Mouse (Mus musculus) lung, embryonic 15.5 days (tissue): ENCODE measurements around the gene Obscn. TPM values are rescaled to one million over a fixed set of nuclear protein-coding genes. Genes with fewer than 3 reads are reported as not detected.
A peak's percentile ranks its signal among the peaks of the same experiment; 100 is the strongest.

Experiments used
- ATAC-seq: fragments of 200-750 bp; cut with Nextera tagmentation; 2 replicates; pipeline ENCODE4 v1.8.0; 2017; ENCODE audit warnings: moderate number of reproducible peaks, borderline replicate concordance; ENCODE audit not compliant: low FRiP score, low TSS enrichment; ENCODE audit errors: extremely low read depth
- H3K27ac ChIP-seq: fragments of 300-500 bp; sonication (generic); 2 replicates; pipeline ENCODE4 v1.5.1; 2015; ENCODE audit warnings: moderate library complexity, mild to moderate bottlenecking, inconsistent platforms
- H3K27me3 ChIP-seq: fragments of 300-500 bp; sonication (generic); 2 replicates; pipeline ENCODE4 v1.6.1; 2015; ENCODE audit warnings: inconsistent platforms
- H3K36me3 ChIP-seq: fragments of 300-500 bp; sonication (generic); 2 replicates; pipeline ENCODE4 v1.6.1; 2015; ENCODE audit warnings: inconsistent platforms
- H3K4me1 ChIP-seq: fragments of 300-500 bp; sonication (generic); 2 replicates; pipeline ENCODE4 v1.6.1; 2015; ENCODE audit warnings: inconsistent platforms
- H3K4me2 ChIP-seq: fragments of 300-500 bp; sonication (generic); 2 replicates; pipeline ENCODE4 v1.6.1; 2015; ENCODE audit warnings: inconsistent platforms, mild to moderate bottlenecking, moderate library complexity
- H3K4me3 ChIP-seq: fragments of 300-500 bp; sonication (generic); 2 replicates; pipeline ENCODE4 v1.5.1; 2015; ENCODE audit warnings: mild to moderate bottlenecking, inconsistent platforms
- H3K9ac ChIP-seq: fragments of 300-500 bp; sonication (generic); 2 replicates; pipeline ENCODE4 v1.6.1; 2015; ENCODE audit warnings: inconsistent platforms
- H3K9me3 ChIP-seq: fragments of 300-500 bp; sonication (generic); 2 replicates; pipeline ENCODE4 v1.6.1; 2016; ENCODE audit warnings: inconsistent platforms
- WGBS: fragments of 180-500 bp; shearing (Covaris S2); methylation state at CpG from one replicate; pipeline ENCODE4 v1.1.7; 2015; 5-methylcytosine and 5-hydroxymethylcytosine counted together
- polyA plus RNA-seq: library from polyadenylated mRNA; unstranded; fragments of >200 nt; fragmentation: Nextera tagmentation; extraction: Ambion mirVana; gene quantifications from 2 replicates; pipeline ENCODE4 v1.2.1, GENCODE M21; 2015

The Obscn gene
- polyA plus RNA-seq, 1 experiment from 2014 or later = 3.0 TPM

DNA sequence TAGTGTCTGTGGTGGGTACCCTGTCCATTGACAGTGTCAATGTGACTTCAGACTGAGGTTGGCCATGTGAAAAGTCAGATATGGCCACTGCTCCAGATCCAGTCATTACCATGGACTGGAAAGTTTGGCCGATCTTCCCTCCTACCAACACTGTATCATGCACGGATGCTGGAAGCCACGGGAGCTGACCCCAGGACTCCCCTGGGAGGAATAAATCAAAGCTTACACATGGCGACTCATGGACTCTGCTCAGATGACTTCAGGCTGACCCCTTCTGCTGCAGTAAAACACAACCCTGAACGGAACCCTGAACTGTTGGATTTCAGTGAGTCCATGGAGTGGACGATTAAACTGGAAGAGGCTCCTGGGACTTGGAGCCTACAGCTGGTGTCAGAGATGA is 109.8 kb downstream of the Obscn start:
- Histone ChIP-seq H3K4me3 (no peak overlapping the region), H3K27me3 (no peaks in the 10 kb centered on the region), H3K36me3 (no peaks in the 10 kb centered on the region), H3K9ac (no peak overlapping the region), H3K9me3 (no peaks in the 10 kb centered on the region), H3K4me2 (no peak overlapping the region), H3K27ac (no peak overlapping the region), H3K4me1 (no peaks in the 10 kb centered on the region)
- no peak for ATAC-seq
- WGBS = 59% methylated on average over 6 of the region's 6 CpGs

DNA sequence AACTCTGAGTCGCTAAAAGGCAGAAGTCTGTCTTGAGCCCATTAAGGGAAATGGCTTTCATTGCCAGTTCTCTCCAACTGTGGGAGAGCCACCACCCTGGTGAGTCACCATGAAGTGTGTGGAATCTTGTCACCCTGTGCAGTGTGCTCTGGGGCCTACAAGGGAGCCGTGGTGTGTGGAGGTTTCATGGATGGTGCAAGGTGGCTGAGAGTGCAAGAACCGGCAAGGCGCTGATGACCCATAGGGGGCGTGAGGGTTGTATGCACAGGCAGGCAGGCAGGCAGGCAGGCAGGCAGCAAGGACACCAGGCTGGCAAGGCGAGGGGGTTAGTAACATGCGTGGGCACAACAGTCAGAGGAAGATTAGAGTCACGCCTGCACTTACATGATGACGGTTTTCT is 121.2 kb downstream of the Obscn start:
- Histone ChIP-seq H3K9ac (no peak overlapping the region), H3K4me3 (no peak overlapping the region), H3K4me2 (no peak overlapping the region), H3K36me3 (no peaks in the 10 kb centered on the region), H3K4me1 (no peaks in the 10 kb centered on the region), H3K27ac (no peak overlapping the region), H3K9me3 (no peaks in the 10 kb centered on the region), H3K27me3 (peaks cover 3% of the 10 kb centered on the region; the same call in 1 of the 2 replicates)
- no peak for ATAC-seq
- 34% methylated on average over 9 of the region's 9 CpGs for WGBS

- Histone ChIP-seq H3K36me3 (no peaks in the 10 kb centered on the region), H3K27ac (no peak overlapping the region), H3K4me3 (no peak overlapping the region), H3K4me2 (no peak overlapping the region), H3K9ac (no peak overlapping the region), H3K4me1 (no peaks in the 10 kb centered on the region), H3K27me3 (no peaks in the 10 kb centered on the region), H3K9me3 (no peaks in the 10 kb centered on the region)
- ATAC-seq = no peak
- 54% methylated on average over 7 of the region's 7 CpGs for WGBS
These were observed 133.7 kb downstream of the Obscn start for GRCm38 (mm10) chr11:59002327-59003079.

DNA sequence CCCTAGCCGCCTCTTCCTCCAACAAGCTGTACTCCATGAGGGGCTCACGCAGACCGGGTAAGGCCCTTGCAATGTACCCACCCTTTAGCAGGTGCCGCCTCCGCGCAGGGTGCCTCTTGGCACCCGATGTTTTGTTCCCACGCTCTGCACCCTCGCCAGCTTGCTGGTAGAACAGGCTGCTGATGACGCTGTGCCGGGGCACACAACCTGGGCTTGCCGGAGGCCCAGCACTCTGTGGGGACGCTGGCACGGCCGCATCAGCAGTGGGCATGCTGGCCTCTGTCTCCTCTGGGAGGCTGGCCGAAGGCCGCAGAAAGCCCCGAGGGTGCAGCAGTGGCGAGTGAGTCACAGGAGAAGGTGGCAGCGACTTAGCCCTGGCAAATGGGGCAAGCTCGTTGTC is 135.6 kb downstream of the Obscn start:
- H3K4me1 ChIP-seq = no peaks in the 10 kb centered on the region
- no peak overlapping the region for H3K4me2 ChIP-seq
- 88% methylated on average over 21 of the region's 21 CpGs for WGBS
- no peaks in the 10 kb centered on the region for H3K9me3 ChIP-seq
- H3K4me3 ChIP-seq = no peak overlapping the region
- H3K36me3 ChIP-seq = no peaks in the 10 kb centered on the region
- H3K27ac ChIP-seq = no peak overlapping the region
- no peak overlapping the region for H3K9ac ChIP-seq
- 0 out of 2 replicates have a peak, but pooled peaks cover under 1% of the 10 kb centered on the region for H3K27me3 ChIP-seq
- ATAC-seq = no peak

DNA sequence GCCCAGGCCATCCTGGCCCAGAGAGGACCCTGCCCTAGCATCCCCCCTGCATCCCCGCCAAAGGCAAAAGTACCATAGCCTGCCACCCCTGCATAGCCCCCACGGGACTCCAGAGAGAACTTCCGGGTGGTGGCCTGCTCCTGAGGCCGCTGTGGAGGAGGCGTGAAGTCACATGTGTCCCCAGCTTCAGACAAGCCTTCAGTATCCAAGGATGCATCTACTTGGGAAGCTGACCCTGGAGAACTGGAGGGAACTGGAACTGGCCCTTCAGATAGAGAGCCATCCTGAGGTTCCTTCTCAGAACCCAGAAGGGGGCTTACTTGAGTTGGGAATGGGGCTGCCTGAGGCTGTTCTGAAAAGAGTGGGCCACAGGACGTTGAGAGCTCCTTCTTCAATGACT is 136.4 kb downstream of the Obscn start:
- H3K27me3 ChIP-seq = peaks cover 8% of the 10 kb centered on the region
- no peak overlapping the region for H3K9ac ChIP-seq
- no peaks in the 10 kb centered on the region for H3K4me1 ChIP-seq
- no peak for ATAC-seq
- H3K4me2 ChIP-seq = no peak overlapping the region
- H3K27ac ChIP-seq = no peak overlapping the region
- 73% methylated on average over 6 of the region's 6 CpGs for WGBS
- H3K9me3 ChIP-seq = no peaks in the 10 kb centered on the region
- no peak overlapping the region for H3K4me3 ChIP-seq
- no peaks in the 10 kb centered on the region for H3K36me3 ChIP-seq

- Histone ChIP-seq H3K9ac (no peak overlapping the region), H3K27ac (no peak overlapping the region), H3K9me3 (no peaks in the 10 kb centered on the region), H3K27me3 (peaks cover 15% of the 10 kb centered on the region), H3K36me3 (no peaks in the 10 kb centered on the region), H3K4me2 (no peak overlapping the region), H3K4me3 (no peak overlapping the region), H3K4me1 (0 out of 2 replicates have a peak, but pooled peaks cover 2% of the 10 kb centered on the region)
- WGBS = 32% methylated on average over 11 of the region's 11 CpGs
- no peak for ATAC-seq
These were observed 137.0 kb downstream of the Obscn start for GRCm38 (mm10) chr11:58999158-58999557.

DNA sequence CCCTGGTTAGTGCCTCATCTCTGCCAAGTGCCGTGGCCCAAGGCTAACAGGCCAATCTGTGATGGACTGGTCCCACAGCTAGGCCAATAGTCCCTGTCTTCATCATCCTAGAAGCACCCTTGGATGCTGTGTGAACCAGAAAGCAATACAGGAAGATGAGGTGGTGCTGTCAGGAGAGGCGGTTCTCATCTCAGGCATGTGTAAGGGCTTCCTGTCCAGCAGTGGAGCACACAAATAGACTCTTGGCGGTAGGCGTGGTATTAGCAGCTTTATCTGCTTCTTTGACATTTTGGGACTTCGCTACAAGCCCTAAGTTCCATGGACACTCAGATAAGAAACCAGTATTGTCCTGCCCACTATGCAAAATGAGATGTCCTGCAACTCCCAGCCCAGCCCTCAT is 138.7 kb downstream of the Obscn start:
- Histone ChIP-seq H3K4me1 (0 out of 2 replicates have a peak, but pooled peaks cover 3% of the 10 kb centered on the region), H3K36me3 (no peaks in the 10 kb centered on the region), H3K27ac (no peak overlapping the region), H3K9ac (no peak overlapping the region), H3K9me3 (no peaks in the 10 kb centered on the region), H3K4me2 (no peak overlapping the region), H3K27me3 (peaks cover 26% of the 10 kb centered on the region), H3K4me3 (no peak overlapping the region)
- no peak for ATAC-seq
- WGBS = 69% methylated on average over 5 of the region's 5 CpGs

- H3K4me1 ChIP-seq = 0 out of 2 replicates have a peak, but pooled peaks cover 3% of the 10 kb centered on the region
These were observed 140.3 kb downstream of the Obscn start for GRCm38 (mm10) chr11:58995807-58996370.

DNA sequence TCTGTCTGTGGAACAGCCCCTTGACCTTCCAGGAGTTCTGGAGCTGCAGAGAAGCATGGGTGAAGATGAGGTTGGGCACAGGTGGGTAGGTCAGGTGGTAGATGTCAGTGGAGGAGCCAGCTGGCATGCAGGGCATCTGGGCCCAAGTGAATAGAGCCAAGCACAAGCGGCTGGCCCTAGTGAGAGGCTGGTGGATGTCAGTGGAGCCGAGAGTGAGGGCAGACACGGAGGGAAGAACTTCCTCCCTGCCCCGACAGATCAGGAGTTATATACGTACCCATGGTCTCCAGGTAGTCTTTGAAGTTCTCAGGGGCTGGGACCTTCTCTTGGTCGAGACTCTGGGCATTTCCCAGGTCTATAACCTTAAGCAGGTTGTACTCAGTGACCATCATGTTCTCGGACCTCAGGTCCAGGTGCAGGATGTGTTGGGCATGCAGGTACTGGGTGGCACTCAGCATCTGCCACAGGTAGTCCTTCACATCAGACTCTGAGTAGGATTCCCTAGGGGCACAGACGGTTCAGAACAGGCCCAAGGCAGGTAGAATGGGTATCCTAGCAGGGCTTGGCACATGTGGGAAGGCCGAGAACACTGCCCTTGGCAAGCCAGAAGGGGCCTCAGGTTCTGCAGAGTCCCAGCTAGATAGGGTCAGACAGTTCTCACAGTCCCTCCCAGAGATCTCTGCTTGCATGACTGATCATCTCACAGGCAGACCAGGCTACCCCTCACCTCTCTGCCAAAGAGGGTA is 141.0 kb downstream of the Obscn start:
- no peaks in the 10 kb centered on the region for H3K9me3 ChIP-seq
- H3K27ac ChIP-seq = no peak overlapping the region
- H3K4me3 ChIP-seq = no peak overlapping the region
- 75% methylated on average over 9 of the region's 9 CpGs for WGBS
- ATAC-seq = no peak
- H3K27me3 ChIP-seq = peaks cover 26% of the 10 kb centered on the region
- 0 out of 2 replicates have a peak, but pooled peaks cover 3% of the 10 kb centered on the region for H3K4me1 ChIP-seq
- no peak overlapping the region for H3K9ac ChIP-seq
- peak overlapping the region; percentile 59; the same call in 1 of the 2 replicates for H3K4me2 ChIP-seq
- H3K36me3 ChIP-seq = peaks cover 9% of the 10 kb centered on the region; the same call in 1 of the 2 replicates

More at GRCm38 (mm10) chr11:58995807-58996370, 140.3 kb downstream of the Obscn start:
- peaks cover 26% of the 10 kb centered on the region for H3K27me3 ChIP-seq
- no peak overlapping the region for H3K4me3 ChIP-seq
- WGBS = 39% methylated on average over 12 of the region's 12 CpGs
- H3K4me2 ChIP-seq = no peak overlapping the region
- peaks cover 2% of the 10 kb centered on the region; the same call in 1 of the 2 replicates for H3K36me3 ChIP-seq
- H3K9ac ChIP-seq = no peak overlapping the region
- H3K27ac ChIP-seq = no peak overlapping the region
- no peak for ATAC-seq
- H3K9me3 ChIP-seq = no peaks in the 10 kb centered on the region

DNA sequence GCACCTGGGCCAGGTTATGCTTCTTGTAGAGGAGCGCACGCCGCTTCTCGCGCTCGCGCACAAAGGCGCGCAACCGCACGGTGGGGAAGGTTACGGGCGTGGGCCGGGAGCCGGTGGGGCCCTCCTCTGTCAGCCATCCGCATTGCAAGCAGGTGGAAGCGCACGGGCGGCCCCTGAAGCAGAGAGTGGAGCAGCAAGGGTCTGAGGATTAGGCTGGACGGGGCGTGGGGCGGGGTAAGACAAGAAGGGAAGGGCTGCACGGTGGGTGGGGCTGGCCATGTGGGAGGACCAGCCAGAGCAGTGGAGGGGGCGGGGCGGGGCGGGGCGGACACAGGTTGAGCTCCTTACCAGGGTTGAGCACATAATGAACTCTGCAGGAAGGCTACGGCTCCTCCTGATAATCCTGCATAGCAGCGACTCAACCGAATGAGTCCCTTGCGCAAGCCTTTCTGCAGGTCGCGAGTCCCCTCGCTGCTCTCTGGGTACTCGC is 141.8 kb downstream of the Obscn start:
- H3K27ac ChIP-seq = no peak overlapping the region
- H3K9ac ChIP-seq = no peak overlapping the region
- H3K4me3 ChIP-seq = peak overlapping the region; percentile 29
- 0 out of 2 replicates have a peak, but pooled peaks cover 3% of the 10 kb centered on the region for H3K4me1 ChIP-seq
- H3K4me2 ChIP-seq = peak overlapping the region; percentile 59
- H3K27me3 ChIP-seq = peaks cover 26% of the 10 kb centered on the region
- ATAC-seq = peak; percentile 82
- no peaks in the 10 kb centered on the region for H3K9me3 ChIP-seq
- WGBS = 2% methylated on average over 35 of the region's 35 CpGs
- peaks cover 15% of the 10 kb centered on the region; the same call in 1 of the 2 replicates for H3K36me3 ChIP-seq

DNA sequence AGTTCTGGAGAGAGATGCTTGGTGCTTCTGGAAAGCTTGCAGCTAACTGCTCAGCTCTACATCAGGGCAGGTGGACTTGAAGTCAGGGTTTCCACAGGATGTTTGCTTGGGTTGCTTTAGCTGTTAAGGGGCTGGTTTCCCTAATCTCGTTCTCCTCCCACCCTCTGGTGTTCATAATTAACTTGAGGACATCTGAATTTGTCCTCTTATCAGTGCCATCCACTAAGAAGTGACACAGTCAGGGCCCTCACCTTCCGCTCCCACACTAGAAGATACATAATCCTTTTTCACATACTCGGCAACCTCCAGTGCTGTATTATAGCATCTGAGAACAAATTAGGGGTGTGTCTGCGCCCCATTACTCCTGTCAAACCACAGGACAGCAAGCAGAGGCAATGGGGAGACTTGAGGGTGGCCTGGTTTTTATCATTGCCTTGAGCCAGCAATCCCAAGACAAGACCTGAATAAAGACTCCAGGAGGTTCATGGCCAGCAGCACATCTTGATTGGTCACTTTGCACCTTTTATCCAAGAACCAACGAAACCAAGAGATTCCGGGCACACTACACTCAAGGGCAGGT is 143.0 kb downstream of the Obscn start:
- H3K9ac ChIP-seq = no peak overlapping the region
- H3K27ac ChIP-seq = no peak overlapping the region
- H3K36me3 ChIP-seq = peaks cover 20% of the 10 kb centered on the region; the same call in 1 of the 2 replicates

More for the DNA sequence above, 143.0 kb downstream of the Obscn start:
- Histone ChIP-seq H3K4me1 (0 out of 2 replicates have a peak, but pooled peaks cover 3% of the 10 kb centered on the region), H3K4me3 (no peak overlapping the region), H3K9me3 (no peaks in the 10 kb centered on the region), H3K4me2 (no peak overlapping the region), H3K27me3 (peaks cover 26% of the 10 kb centered on the region)
- WGBS = 64% methylated on average over 6 of the region's 6 CpGs
- no peak for ATAC-seq
